Mouse (Mus musculus) cerebellum, adult 9-10 months (tissue): ENCODE measurements around the gene Gm16427.
"Not testable (repeated sequence)": the region's sequence is repeated elsewhere in the genome, so short reads cannot be mapped to it uniquely, and the experiment has no call there.

Experiments used
- DNase-seq: peaks from one replicate; pipeline ENCODE4 v3.0.0; 2022

The Gm16427 gene

GRCm38 (mm10) chr5:93540100-93540499, at the start of gene Gm16427:
Gm16427 (minus strand) TSS chr5:93540200.
- not testable (repeated sequence) for DNase-seq
